Mouse (Mus musculus) regulatory T cell (primary cell): Measurements from ENCODE around the gene Slc34a1.

Experiments
- in situ Hi-C: fragments of 300-600 bp; cut with MboI, MseI; formaldehyde crosslinking; loops from one replicate; pipeline ENCODE4 v1.15.1; 2025; ENCODE audit warnings: high pct_unique_total_duplicates

The Slc34a1 gene

GRCm38 (mm10) chr13:55403935-55404852 lies 6.2 kb downstream of the Slc34a1 start:
- in situ Hi-C loops, result loop anchor here (5.0 kb wide), 1 partner anchor 118 kb away; no protein-coding TSS in a partner anchor

DNA sequence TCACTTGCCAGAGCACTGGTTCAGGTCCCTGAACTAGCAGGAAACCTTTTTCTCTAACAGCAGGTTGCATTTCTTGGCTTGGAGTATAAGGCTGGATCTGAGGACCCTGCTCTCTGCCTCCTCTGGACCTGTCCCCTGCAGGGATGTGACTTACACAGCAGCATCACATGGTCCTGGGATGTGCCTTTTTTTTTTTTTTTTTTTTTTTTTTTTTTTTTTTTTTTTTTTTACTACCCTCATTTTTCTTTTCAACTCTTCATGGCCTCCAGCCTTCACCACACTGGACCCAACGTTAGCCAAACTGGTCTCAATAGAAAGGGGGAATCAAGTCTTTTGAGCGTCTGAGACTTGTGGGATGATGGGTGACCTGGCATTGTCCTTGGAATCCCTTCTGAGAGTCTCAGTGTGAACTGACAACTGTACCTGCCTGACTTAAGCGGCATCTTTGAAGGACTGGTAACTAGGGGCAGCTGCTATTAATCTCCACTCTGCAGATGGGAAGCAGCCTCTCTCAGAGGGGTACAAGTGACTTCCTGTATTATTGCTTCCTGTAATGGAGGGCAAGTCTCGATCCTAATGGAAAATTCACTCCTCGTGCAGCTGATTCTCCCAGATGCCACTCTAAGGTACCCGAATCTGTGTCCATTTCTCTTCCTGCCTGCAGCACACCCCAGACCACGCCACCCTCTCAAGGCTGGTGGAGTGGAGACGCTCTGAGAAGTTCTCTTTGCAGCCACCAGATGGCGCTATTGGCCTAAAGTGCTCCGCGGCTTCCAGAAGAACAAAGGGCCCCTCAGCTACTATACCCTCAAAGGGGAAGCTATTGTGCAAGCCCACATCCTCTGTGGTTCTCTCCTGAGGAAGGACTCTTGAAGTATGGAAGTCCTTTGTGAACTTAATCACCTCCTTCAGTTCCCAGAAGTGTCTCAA lies 7.1 kb downstream of the Slc34a1 start:
- in situ Hi-C loops, result loop anchor here (5.0 kb wide), 1 partner anchor 117 kb away; no protein-coding TSS in a partner anchor

DNA sequence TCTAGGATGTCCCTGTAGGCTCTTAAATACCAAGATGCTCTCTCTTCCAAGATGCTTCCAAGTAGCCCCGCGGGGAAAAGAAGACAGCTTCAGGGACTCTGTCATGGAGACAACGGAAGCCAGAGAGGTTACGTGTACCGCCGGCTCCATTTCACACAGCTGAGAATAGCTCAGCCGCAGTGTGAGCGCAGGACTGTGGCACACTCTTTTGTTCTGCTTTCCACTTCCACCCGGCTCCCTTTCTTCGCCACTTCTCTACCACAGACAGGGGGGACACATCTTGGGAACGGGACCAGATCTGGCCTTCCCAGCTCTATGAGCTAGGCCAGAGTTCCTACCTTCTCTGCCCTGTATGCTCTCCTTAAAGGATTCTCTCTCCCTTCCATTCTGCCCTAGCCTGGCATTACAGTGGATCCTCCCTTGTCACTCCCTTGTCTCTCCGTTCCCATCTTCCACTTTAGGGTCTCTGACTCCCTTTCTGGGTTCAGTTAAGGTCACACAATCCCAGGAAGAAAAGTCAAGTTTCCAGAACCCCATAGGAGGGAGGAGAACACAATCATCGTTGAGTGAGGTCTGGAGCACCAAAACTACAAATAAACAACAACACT lies 7.9 kb downstream of the Slc34a1 start:
- in situ Hi-C loops, result no loop called here

GRCm38 (mm10) chr13:55407341-55407740 lies 9.4 kb downstream of the Slc34a1 start:
- in situ Hi-C loops, result no loop called here

DNA sequence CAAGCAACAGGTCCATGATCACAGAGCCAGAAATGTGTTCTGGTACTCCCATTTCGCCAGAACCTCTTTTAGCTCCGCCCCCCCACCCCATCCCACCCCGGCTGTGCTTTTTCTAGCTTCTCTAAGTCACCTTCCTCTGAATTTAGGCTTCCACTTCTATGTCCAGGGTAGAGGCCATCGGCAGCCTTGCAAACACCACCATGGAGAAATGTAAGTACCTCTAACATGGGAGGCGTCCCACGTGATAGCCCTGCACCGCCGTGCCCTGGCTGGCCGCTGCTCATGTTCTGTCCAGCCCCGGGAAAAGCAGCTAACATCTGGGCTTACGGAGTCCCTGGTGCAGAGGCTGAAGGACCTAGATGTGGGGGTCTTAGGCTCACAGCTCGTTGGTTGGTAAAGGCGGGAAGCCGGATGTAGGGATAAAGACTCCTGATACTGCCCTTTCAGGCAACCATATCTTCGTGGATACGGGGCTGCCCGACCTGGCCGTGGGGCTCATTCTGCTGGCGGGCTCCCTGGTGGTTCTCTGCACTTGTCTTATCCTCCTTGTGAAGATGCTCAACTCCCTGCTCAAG lies 10.6 kb downstream of the Slc34a1 start:
- in situ Hi-C loops, result no loop called here

DNA sequence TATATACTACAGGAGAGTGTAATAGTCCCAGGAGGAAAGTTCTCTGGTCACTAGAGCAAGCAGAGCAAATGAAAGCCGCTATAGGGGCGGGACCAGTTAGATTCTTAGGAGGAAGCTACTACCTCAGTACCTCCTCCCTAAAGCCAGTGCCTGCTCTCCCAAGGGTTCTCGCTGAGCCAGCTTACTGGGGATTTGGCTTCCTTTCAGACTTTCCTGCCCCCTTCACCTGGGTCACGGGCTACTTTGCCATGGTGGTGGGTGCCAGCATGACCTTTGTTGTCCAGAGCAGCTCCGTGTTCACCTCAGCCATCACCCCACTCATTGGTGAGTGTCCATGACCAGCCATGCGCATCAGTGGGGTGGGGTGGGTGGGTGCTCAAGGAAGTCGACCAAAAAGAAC lies 13.8 kb downstream of the Slc34a1 start:
- in situ Hi-C loops, result loop anchor here (5.0 kb wide), 1 partner anchor 65 kb away; no protein-coding TSS in a partner anchor

- in situ Hi-C loops, result loop anchor here (5.0 kb wide), 1 partner anchor 65 kb away; no protein-coding TSS in a partner anchor
These were observed 14.8 kb downstream of the Slc34a1 start for GRCm38 (mm10) chr13:55412643-55413307.

GRCm38 (mm10) chr13:55413333-55413732 lies 15.3 kb downstream of the Slc34a1 start:
- in situ Hi-C loops, result loop anchor here (5.0 kb wide), 1 partner anchor 64 kb away; no protein-coding TSS in a partner anchor

DNA sequence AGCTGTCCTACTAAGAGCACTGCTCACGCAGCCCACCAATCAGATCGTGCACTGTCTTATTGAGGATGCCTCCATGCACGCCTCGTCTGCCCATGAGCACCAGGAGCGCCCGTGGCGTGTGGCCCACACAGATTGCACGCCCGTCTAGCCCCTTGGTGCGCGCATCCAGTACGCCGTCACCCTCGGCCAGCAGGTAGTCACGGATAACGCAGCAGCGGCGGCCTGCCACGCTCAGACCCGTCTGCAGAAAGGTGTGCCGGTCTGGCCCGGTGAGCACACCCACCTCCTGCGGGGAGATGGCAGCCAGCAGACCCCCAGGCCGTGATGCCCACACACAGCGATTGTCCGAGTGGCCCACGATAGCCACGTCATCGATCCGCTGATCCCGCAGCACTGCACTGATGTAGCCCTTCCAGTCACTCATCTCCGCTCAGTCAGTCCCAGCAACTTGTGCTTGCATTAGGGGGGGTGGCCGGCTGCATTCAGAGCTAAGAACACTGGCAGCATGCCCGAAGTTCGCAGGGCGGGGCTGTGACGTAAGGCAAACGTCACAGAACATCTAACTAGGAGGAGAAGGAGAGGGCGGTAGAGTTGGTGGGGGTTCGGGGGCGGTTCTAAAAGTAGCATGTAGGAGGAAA lies 16.9 kb downstream of the Slc34a1 start, which contains the start of gene Pfn3:
Gene Pfn3, minus strand, starts transcription at position 490 of the 638 bp plus-strand sequence.
- in situ Hi-C loops, result loop anchor here (5.0 kb wide), 2 partner anchors 42 to 62 kb away; no protein-coding TSS in a partner anchor

DNA sequence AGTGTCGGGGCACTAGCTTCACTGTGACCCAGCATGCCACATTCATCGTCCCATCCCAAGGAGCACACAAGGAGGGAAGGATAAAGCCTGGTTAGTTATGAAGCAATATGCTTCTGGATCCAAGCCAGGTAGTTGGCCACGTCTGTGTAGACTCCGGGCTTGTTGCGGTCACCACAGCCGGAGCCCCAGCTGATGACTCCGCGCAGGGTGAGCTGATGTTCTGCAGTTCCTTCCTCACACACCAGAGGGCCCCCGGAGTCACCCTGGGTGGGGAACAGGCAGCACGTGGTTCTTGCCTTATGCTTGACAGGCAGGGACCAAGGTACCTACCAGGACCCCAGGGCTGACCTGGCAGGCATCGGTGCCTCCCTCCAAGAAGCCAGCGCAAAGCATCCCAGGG lies 20.0 kb downstream of the Slc34a1 start:
- in situ Hi-C loops, result loop anchor here (5.0 kb wide), 1 partner anchor 39 kb away; no protein-coding TSS in a partner anchor

DNA sequence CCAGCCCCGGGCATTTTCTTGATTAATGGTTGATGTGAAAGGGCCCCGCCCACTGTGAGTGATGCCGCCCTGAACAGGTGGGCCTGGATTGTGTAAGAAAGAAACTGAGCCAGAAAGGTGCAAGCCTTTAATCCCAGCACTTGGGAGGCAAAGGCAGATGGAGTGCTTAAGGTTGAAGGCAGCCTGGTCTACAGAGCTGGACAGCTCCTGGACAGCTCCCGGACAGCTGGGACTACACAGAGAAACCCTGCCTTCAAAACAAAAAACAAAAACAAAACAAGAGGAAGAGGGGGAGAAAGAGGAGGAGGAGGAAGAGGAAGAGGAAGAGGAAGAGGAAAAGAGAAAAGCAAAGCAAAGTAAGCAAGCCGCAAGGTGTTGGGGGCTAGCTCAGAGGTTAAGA lies 21.2 kb downstream of the Slc34a1 start:
- in situ Hi-C loops, result loop anchor here (5.0 kb wide), 1 partner anchor 38 kb away; no protein-coding TSS in a partner anchor

DNA sequence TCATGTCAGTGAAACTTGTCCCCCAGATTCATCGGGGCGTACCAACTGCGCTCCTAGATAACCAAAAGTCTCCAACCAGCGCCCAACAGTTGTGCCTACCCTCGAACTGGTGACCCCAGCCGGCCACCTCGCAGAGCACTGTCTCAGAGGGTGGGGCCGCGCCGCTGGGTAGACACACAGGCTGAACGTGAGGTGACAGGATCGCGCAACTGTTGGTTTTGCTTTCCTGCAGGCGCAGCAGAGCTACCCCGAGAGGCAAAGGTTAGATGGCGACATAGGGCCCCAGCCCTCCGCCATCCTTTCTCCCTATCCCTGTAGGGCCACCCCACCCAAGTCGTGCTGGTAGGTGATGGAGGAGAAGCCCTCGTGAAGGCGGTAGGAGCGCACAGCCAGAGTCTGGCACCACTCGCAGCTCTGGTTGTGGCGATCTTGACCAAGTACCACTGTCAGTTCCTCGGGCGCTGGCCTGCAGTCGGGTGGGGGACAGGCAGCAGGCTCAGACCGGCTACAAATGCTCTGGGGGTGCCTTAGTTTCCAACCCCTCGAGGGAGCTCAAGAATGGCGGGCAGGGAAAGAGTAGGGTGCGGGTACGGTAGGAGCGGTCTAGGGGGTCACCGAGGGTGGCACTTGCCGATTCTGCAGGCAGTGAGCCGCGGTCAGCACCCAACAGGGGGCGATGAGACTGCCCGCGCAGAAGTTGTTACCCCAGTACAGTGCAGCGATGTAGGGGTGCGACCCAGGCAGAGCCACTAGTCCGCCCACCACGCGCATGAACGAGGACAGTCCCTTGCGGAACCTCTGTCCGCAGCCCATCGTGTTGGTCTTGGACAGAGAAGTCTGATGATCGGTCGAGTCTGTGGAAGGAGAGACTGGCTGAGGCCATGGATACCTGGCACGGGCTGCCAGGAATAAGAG lies 22.3 kb downstream of the Slc34a1 start:
- in situ Hi-C loops, result no loop called here

DNA sequence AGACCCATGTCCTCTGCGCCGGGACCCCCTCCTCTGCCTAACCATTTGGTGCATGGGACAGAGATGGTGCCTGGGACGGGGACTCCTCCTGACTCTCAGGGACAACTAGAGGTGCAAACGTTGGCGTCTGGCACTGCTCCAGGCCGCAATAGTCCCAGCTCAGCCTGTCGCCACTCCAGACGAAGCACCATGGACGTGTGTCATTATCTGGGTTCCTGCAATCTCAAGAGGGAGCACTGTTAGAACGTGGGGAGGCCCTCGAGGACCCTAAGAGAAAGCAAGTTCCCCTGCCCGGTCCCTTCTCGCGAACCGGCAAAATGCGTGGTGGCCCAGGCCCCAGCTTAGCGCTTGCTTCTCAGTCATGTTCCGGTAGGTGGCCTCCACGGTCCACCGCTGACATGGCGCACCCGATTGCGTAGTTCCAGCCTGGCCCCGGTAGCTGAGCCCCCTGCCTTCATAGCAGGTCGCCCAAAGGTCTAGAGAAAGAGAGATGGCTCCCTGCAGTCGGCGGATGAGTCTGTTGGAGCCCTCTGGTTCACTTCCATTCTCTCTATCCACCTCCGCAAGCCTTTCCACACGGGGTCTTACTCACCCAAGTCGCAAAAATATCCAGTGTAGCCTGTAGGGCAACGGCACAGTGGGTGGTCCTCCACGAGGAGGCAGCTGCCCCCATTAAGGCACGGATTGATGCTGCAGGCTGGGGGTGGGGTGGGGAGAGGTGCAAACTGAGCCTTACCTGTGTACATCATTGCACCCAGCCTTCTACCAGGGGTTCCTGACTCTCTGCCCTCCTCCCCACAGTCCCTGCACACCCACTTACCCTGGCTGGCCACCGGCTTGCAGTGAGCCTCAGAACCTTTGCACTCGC lies 23.2 kb downstream of the Slc34a1 start:
- in situ Hi-C loops, result no loop called here

- in situ Hi-C loops, result no loop called here
These were observed 28.6 kb downstream of the Slc34a1 start, which contains the start of gene F12 for GRCm38 (mm10) chr13:55426613-55427012. Gene F12, minus strand, starts transcription at chr13:55426793.

- in situ Hi-C loops, result no loop called here
These were observed 31.4 kb downstream of the Slc34a1 start for GRCm38 (mm10) chr13:55429226-55429888.

- in situ Hi-C loops, result no loop called here
These were observed 32.6 kb downstream of the Slc34a1 start for GRCm38 (mm10) chr13:55430566-55430965.
